Mouse (Mus musculus) c-Kit-positive CD71-positive TER-119-negative erythroid progenitor cells, embryonic 14.5 days (primary cell): ENCODE measurements around the gene Piezo1.
"Not testable (repeated sequence)": the region's sequence is repeated elsewhere in the genome, so short reads cannot be mapped to it uniquely, and the experiment has no call there.

Experiments used
- DNase-seq: peaks from one replicate; pipeline ENCODE4 v3.0.0-alpha.2; 2013; ENCODE audit warnings: low read depth

Piezo1 gene

GRCm38 (mm10) chr8:122551265-122552051 is at the start of gene Piezo1:
Gene Piezo1 (minus strand): TSS chr8:122551329.
- DNase-seq, result peak; percentile 82

DNA sequence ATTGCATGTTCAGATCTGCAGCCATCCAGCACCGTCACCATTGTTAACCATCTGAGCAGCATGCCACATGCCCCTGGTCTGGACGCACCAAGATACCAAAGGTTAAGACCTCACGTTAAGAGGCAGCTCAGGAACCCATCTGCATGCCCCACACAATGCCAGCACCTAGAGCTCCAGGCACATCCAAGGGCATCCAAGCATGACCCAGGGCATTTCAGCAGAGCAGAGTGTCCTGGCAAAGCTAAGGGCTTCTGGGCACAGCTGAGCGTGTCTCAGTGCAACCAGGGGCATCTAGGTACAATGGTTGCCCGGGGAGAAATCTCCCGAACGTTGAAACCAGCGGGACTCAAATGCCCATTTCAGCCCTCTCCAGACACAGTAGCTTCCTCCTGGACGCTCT is 49.5 kb upstream of the Piezo1 start:
- no peak for DNase-seq

- DNase-seq, result no peak
These were observed 44.9 kb upstream of the Piezo1 start for GRCm38 (mm10) chr8:122596031-122596430.

DNA sequence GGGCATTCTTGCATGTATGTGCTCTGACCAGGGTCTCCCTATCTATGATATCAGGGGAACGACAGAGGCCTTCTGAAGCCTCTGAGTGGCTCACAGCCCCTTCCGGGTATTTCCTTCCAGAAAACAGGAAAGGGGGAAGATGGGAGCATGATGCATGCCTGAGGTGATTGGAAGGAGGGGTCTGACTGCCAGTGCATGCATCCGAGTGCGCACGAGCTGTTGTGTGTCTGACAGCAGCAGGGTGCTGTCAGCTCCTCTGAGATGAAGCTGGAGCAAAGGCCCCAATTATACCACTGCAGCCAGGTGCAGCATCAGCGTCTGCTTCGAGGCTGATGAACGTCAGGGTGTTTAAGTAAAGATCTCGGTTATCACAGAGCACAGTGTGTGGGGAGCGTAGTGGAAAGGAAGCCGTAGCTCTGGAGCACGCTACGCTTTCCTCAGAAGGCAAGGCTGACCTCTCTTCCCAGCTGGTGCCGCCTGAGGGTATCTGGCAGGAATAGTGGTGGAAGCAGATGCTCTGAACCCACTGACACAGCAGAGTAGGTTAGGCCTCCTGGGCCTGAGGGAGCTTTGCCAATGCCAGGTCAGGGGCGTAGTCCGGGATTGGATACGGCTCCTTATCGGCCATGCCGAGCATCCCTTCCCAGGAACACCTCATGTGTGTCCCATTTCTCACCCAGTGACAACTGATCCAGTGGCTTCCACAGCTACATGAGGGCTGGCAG is 42.8 kb upstream of the Piezo1 start:
- DNase-seq, result no peak

- no peak for DNase-seq
These were observed 42.1 kb upstream of the Piezo1 start for GRCm38 (mm10) chr8:122593240-122593639.

DNA sequence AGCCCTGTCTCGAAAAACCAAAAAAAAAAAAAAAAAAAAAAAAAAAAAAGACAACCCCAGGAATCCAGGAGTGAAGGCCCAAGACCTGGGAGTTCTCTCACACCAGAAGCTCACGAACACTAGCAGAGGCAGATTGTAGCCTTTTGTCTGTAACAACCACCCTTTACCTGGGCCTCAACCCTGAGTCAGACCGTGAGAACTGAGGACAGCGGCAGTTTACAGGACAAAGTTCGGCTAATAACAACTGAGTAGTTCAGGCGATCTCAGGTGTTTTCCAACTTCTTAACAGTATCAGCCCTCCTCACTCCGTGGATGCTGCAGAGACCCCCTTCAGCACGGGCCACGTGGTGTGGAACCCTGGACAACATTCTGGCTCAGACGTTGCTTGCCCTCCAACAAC is 35.6 kb upstream of the Piezo1 start:
- DNase-seq, result no peak

GRCm38 (mm10) chr8:122586171-122586570 is 35.0 kb upstream of the Piezo1 start:
- DNase-seq, result no peak

DNA sequence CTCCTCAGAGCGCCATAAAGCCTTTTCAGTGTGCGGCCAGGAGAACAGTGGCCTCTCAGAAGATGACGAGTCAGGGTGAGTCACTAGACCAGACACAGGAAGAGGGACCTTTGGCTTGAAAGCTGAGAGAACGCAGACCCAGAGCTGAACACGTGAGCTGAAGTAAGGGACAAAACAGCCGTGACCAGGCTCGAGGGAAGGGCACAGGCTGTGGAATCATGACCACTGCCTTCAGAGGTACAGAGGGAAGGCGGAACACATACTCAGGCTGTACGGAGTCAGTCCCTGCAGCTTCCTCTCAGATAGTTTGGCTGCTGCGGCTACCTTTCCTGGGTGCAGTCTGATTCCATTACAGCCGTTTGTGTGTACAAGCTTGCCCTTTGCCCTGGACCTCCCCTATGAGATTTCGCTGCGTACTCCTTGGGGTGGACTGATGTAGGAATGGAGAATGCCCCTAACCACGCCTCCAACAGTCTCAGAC is 34.3 kb upstream of the Piezo1 start:
- no peak for DNase-seq

DNA sequence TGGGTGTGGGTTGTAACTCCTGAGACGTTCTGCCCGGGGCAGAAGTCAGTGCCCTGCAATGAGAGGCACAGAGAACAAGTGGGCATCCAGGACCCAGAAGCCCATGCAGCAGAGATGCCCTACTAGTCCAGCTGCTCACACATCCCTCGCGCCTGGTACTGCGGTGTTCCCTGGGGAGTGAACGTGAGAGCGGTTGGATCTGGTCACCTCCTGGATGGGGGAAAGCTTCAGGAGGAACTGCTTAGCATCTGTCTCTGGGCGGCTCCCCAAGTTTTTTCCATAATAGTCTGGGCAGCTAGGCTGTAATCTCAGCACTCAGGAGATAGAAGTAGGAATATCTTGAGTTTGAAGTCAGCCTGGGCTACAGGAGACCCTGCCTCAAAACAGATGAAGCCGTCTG is 33.9 kb upstream of the Piezo1 start:
- no peak for DNase-seq

DNA sequence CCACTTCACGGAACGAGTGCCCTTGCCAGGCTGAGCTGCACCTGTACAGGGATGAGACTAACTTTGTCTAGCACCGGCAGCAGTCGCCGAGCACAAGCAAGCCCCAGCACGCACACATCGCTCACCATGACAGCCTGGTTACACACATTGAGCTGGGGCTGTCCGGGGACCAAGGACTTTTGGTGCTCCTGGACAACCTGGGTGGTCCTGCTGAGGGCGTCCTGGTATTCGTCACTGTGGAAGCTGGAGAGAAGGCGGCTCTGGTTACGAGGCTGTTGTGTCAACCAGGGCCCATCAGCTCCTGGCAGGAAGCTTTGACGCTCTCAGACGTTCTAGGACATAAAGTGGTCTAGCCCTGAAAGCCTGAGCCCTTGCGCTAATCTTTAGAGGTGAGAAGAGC is 29.8 kb upstream of the Piezo1 start:
- no peak for DNase-seq

DNA sequence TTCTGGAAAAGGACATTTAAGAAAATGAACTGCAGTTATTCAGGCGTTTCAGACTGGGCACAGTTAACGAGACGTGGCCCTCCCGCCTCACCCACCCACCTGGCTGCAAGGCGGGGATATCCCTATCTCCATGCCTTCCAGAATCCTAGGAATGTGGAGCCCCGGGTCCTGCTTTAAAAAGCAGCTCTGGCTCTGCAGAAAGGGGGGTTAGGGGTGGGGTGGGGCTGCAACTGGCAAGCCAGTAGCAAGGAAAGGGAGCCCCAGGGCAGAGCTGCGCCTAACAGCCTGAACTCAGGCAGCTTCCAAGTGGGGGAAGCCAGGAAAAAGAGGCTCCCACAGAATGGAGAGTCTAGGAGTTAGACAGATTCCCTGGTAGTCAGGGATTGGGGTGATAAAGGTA is 28.1 kb upstream of the Piezo1 start:
- DNase-seq, result no peak

DNA sequence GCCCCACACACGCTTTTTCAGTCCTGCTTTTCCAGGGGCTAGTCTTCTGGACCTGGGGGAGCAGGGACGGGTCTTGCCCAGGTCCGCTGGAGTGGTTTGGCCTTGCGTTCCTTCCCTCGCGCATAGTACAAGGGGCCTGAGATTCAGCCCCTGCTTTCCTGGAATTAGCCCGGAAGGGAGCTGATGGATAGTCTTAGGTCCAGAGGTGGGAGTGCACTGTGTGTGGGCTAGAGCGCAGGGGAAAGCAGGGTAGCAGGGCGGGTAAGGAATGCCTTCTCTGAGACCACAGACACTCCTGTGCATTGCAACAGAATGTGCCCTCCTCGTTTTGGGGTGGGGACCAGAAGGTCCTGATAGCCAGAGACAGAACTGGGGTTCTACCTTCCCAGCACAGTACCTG is 26.0 kb upstream of the Piezo1 start:
- DNase-seq, result no peak

DNA sequence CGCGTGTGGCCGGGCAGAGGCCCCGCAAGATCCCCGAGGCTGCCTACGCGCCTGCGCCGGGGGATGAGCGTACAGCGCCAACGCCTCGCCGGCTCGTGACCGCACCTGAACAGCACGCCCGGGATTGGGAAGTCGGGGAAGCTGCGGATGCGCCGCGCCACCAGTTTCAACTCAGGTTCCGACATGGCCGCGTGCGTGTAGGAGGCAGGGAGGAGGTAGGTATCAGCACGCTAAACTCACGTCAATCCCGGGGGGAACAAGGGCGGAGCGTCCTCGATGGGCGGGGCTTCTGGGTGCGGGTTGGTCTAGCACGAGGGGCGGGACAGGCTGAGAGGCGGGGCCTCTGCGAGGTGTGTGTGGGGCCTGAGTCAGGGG is 25.5 kb upstream of the Piezo1 start, which contains the start of gene Aprt:
Gene Aprt, minus strand, starts transcription at position 262 of the 375 bp plus-strand sequence.
- peak; percentile 95 for DNase-seq

- no peak for DNase-seq
These were observed 24.9 kb upstream of the Piezo1 start for GRCm38 (mm10) chr8:122575735-122576647.

DNA sequence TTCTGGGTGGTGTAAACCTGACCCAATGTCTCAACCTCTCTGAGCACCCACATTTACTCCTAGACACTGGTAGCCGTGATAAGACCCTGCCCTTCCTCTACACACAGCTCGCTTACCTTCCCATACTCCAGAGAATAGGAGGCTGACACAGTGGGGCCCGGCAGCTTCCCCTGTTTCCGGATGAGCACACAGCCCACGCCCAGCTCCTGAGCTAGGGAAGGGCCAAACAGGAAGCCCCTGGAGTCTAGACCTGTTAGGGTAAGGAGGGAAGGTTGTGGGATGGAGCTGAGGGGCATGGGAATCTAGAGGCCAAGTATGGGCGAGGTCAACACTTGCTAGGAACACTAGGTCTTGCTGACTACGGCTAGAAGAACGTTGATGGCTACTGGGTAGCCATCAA is 24.2 kb upstream of the Piezo1 start:
- DNase-seq, result no peak

DNA sequence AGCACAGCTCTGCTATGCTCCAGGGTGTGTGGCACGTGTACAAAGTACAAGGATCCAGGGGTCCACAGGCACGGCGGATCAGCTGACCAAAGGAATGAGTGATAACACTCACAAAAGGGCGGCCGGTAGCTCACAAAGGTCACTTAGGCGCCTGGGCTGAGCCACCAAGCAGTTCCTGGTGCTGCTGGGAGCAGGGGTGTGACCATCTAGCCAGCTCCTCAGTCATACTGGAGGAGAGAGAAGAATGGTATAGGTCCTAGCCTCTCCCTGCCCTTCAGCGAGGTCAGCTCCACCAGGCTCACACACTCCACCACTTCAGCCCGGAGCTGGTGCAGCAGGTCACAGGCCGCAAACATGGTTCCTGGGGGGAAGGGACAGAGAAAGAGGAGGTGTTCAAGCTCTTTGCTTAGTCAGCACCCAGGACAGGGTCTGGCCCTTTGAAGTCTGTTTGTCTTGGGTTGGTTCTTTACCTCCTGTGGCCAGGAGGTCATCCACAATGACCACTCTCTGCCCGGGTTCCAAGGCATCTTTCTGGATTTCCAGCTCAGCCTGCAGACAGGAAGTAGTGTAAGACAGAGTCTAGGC is 23.6 kb upstream of the Piezo1 start:
- no peak for DNase-seq

DNA sequence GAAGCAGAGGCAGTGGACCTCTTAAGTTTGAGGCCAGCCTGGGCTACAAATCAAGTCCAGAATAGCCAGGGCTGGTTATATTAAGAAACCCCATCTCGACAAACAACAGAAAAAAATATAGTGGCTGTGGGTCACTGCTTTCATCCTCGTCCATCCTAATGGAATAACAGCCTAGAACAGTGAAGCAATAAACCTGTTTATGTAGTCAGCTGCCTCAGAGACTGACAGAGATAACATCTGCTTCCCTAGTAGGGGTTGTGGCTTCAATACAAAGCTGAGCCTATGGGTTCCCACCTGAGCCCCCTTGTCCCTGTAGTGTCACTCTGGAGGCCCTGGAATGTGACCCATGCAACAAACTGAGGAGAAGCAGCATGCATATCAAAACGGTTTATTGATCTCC is 23.1 kb upstream of the Piezo1 start:
- DNase-seq, result no peak

DNA sequence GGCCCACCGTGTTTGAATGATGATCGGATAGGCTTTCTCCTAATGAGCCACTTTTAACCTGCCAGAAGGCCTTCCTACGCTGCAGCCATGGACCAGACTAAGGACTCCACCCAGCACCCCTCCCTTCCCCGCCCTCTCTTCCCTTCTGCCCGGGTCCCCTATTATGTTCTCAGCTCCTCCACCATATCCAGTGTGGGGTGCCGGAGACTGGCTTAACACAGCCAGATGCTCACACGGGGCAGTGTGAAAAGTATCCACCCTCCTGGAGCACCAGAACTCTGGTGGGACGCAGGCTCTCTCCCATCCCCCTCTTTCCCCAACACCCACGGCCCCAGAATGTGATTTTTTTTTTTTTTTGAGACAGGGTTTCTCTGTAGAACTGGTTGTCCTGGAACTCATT is 22.4 kb upstream of the Piezo1 start:
- DNase-seq, result no peak

GRCm38 (mm10) chr8:122573176-122573575 is 22.0 kb upstream of the Piezo1 start:
- not testable (repeated sequence) for DNase-seq

GRCm38 (mm10) chr8:122572751-122573150 is 21.6 kb upstream of the Piezo1 start:
- DNase-seq, result no peak

GRCm38 (mm10) chr8:122571750-122572267 is 20.7 kb upstream of the Piezo1 start:
- DNase-seq, result no peak

DNA sequence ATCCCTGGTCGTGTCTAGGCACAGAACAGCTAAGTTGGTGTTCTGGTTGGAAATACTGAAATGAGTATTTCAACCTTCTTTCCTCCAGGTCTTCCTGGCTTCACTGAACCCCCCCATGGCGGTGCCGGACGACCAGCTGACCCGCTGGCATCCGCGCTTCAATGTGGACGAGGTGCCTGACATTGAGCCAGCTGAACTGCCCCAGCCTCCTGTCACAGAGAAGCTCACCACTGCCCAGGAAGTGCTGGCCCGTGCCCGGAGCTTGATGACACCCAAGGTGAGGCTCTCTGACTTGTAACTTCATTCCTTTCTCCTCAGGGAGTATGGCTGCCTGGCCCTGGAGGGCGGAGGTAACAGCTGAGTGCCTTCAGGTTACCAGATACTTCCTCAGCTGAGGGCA is 20.0 kb upstream of the Piezo1 start:
- DNase-seq, result no peak
